Mouse (Mus musculus): ENCODE data around the gene Mark2. TPM values are rescaled to one million over a fixed set of nuclear protein-coding genes. Genes with fewer than 3 reads are reported as not detected.

Gene Mark2
- 42.0 TPM for polyA plus RNA-seq (2014; fragmentation: Illumina TruSeq; extraction: RNeasy Lipid Tissue Mini Kit (QIAGEN cat#74804))

GRCm38 (mm10) chr19:7341512-7342397 lies at the start of gene Mark2:
Gene Mark2 (minus strand): TSS chr19:7341860.

GRCm38 (mm10) chr19:7382903-7383865 lies 41.5 kb upstream of the Mark2 start, which contains the start of gene Spindoc:
Gene Spindoc (minus strand): TSS chr19:7382994.

GRCm38 (mm10) chr19:7267091-7267741 lies 74.4 kb downstream of the Mark2 start, which contains the start of gene Rcor2:
Gene Rcor2 (plus strand): TSS chr19:7267325.

GRCm38 (mm10) chr19:7240782-7241690 lies 100.6 kb downstream of the Mark2 start, which contains the start of gene Naa40:
Gene Naa40 (minus strand): TSS chr19:7241183.

Other genes with a start within 250 kb of the Mark2 start
- 2.1 TPM for gene Flrt1, start 236.1 kb downstream of the Mark2 start, polyA plus RNA-seq (2014; fragmentation: Illumina TruSeq; extraction: RNeasy Lipid Tissue Mini Kit (QIAGEN cat#74804))
- gene Otub1, start 135.5 kb downstream of the Mark2 start, polyA plus RNA-seq (2014; fragmentation: Illumina TruSeq; extraction: RNeasy Lipid Tissue Mini Kit (QIAGEN cat#74804)): 22.1 TPM
- 36.3 TPM for gene Cox8a, start 124.2 kb downstream of the Mark2 start, polyA plus RNA-seq (2014; fragmentation: Illumina TruSeq; extraction: RNeasy Lipid Tissue Mini Kit (QIAGEN cat#74804))
- 15.0 TPM for gene Naa40, start 100.7 kb downstream of the Mark2 start, polyA plus RNA-seq (2014; fragmentation: Illumina TruSeq; extraction: RNeasy Lipid Tissue Mini Kit (QIAGEN cat#74804))
- 0.29 TPM for gene Rcor2, start 74.5 kb downstream of the Mark2 start, polyA plus RNA-seq (2014; fragmentation: Illumina TruSeq; extraction: RNeasy Lipid Tissue Mini Kit (QIAGEN cat#74804))
- gene Spindoc, start 41.1 kb upstream of the Mark2 start, polyA plus RNA-seq (2014; fragmentation: Illumina TruSeq; extraction: RNeasy Lipid Tissue Mini Kit (QIAGEN cat#74804)): 1.1 TPM
- 27.8 TPM for gene 2700081O15Rik, start 75.8 kb upstream of the Mark2 start, polyA plus RNA-seq (2014; fragmentation: Illumina TruSeq; extraction: RNeasy Lipid Tissue Mini Kit (QIAGEN cat#74804))
- 338 TPM for gene Rtn3, start 141.4 kb upstream of the Mark2 start, polyA plus RNA-seq (2014; fragmentation: Illumina TruSeq; extraction: RNeasy Lipid Tissue Mini Kit (QIAGEN cat#74804))
- gene Atl3, start 152.2 kb upstream of the Mark2 start, polyA plus RNA-seq (2014; fragmentation: Illumina TruSeq; extraction: RNeasy Lipid Tissue Mini Kit (QIAGEN cat#74804)): 280 TPM
- gene Pla2g16, start 215.6 kb upstream of the Mark2 start, polyA plus RNA-seq (2014; fragmentation: Illumina TruSeq; extraction: RNeasy Lipid Tissue Mini Kit (QIAGEN cat#74804)): 16.4 TPM